Mouse (Mus musculus): Measurements from ENCODE around the gene Creld1. TPM values are rescaled to one million over a fixed set of nuclear protein-coding genes. Genes with fewer than 3 reads are reported as not detected.
A peak's percentile ranks its signal among the peaks of the same experiment; 100 is the strongest.

Gene Creld1
- polyA plus RNA-seq, 1 experiment from 2014 or later = 42.7 TPM

GRCm38 (mm10) chr6:113469432-113469831 is 13.7 kb upstream of the Creld1 start:
- ATAC-seq (ENCODE audit: insufficient number of reproducible peaks, low FRiP score) = peak; percentile 54
- Histone ChIP-seq H3K9me3 (replicated peaks) (no peaks in the 10 kb centered on the region), H3K27ac (ENCODE audit: poor library complexity, severe bottlenecking) (no peak overlapping the region), H3K4me2 (peak overlapping the region; percentile 81), H3K36me3 (no peaks in the 10 kb centered on the region), H3K4me1 (replicated peaks) (peaks cover 31% of the 10 kb centered on the region), H3K9ac (peak overlapping the region; percentile 59), H3K27me3 (replicated peaks) (peaks cover 64% of the 10 kb centered on the region), H3K4me3 (peak overlapping the region; percentile 45)
- WGBS = 2% methylated on average over 31 of the region's 31 CpGs

GRCm38 (mm10) chr6:113471297-113471936 is 11.7 kb upstream of the Creld1 start, which contains the start of gene Il17rc:
TSS of gene Il17rc (plus strand) at chr6:113471427.
- Histone ChIP-seq H3K9me3 (replicated peaks) (no peaks in the 10 kb centered on the region), H3K4me1 (replicated peaks) (peaks cover 31% of the 10 kb centered on the region), H3K4me2 (peak within 1 kb of the TSS; percentile 69), H3K27me3 (replicated peaks) (peaks cover 51% of the 10 kb centered on the region), H3K4me3 (peak within 1 kb of the TSS; percentile 39), H3K9ac (peak within 1 kb of the TSS; percentile 73), H3K27ac (ENCODE audit: poor library complexity, severe bottlenecking) (no peak within 1 kb of the TSS), H3K36me3 (no peaks in the 10 kb centered on the region)
- ATAC-seq (ENCODE audit: insufficient number of reproducible peaks, low FRiP score) = no peak
- 18% methylated on average over 12 of the region's 12 CpGs for WGBS

GRCm38 (mm10) chr6:113472061-113472460 is 11.0 kb upstream of the Creld1 start:
- H3K27me3 ChIP-seq (replicated peaks) = peaks cover 52% of the 10 kb centered on the region
- no peak overlapping the region for H3K9ac ChIP-seq
- WGBS = 61% methylated on average over 10 of the region's 10 CpGs
- no peaks in the 10 kb centered on the region for H3K9me3 ChIP-seq (replicated peaks)
- peak overlapping the region; percentile 69; the same call in 1 of the 2 replicates for H3K4me2 ChIP-seq
- H3K4me1 ChIP-seq (replicated peaks) = peaks cover 31% of the 10 kb centered on the region
- no peak for ATAC-seq (ENCODE audit: insufficient number of reproducible peaks, low FRiP score)
- no peak overlapping the region for H3K4me3 ChIP-seq
- no peak overlapping the region for H3K27ac ChIP-seq (ENCODE audit: poor library complexity, severe bottlenecking)
- no peaks in the 10 kb centered on the region for H3K36me3 ChIP-seq

- WGBS = 77% methylated on average over 2 of the region's 2 CpGs
- Histone ChIP-seq H3K4me2 (no peak overlapping the region), H3K27me3 (replicated peaks) (peaks cover 45% of the 10 kb centered on the region), H3K27ac (ENCODE audit: poor library complexity, severe bottlenecking) (no peak overlapping the region), H3K36me3 (no peaks in the 10 kb centered on the region), H3K9ac (no peak overlapping the region), H3K4me1 (replicated peaks) (peaks cover 31% of the 10 kb centered on the region), H3K9me3 (replicated peaks) (no peaks in the 10 kb centered on the region), H3K4me3 (no peak overlapping the region)
- no peak for ATAC-seq (ENCODE audit: insufficient number of reproducible peaks, low FRiP score)
Observed at GRCm38 (mm10) chr6:113473246-113473645, 9.9 kb upstream of the Creld1 start.

GRCm38 (mm10) chr6:113473715-113474114 is 9.4 kb upstream of the Creld1 start:
- H3K4me1 ChIP-seq (replicated peaks) = peaks cover 31% of the 10 kb centered on the region
- 57% methylated on average over 6 of the region's 6 CpGs for WGBS
- H3K4me2 ChIP-seq = no peak overlapping the region
- H3K4me3 ChIP-seq = no peak overlapping the region
- no peaks in the 10 kb centered on the region for H3K36me3 ChIP-seq
- H3K9me3 ChIP-seq (replicated peaks) = no peaks in the 10 kb centered on the region
- peaks cover 45% of the 10 kb centered on the region for H3K27me3 ChIP-seq (replicated peaks)
- no peak for ATAC-seq (ENCODE audit: insufficient number of reproducible peaks, low FRiP score)
- no peak overlapping the region for H3K9ac ChIP-seq
- H3K27ac ChIP-seq (ENCODE audit: poor library complexity, severe bottlenecking) = no peak overlapping the region

- H3K27me3 ChIP-seq (replicated peaks) = peaks cover 43% of the 10 kb centered on the region
- H3K36me3 ChIP-seq = no peaks in the 10 kb centered on the region
- no peaks in the 10 kb centered on the region for H3K9me3 ChIP-seq (replicated peaks)
- H3K4me3 ChIP-seq = no peak overlapping the region
- ATAC-seq (ENCODE audit: insufficient number of reproducible peaks, low FRiP score) = no peak
- peaks cover 20% of the 10 kb centered on the region for H3K4me1 ChIP-seq (replicated peaks)
- no peak overlapping the region for H3K4me2 ChIP-seq
- no peak overlapping the region for H3K27ac ChIP-seq (ENCODE audit: poor library complexity, severe bottlenecking)
- WGBS = 37% methylated on average over 7 of the region's 7 CpGs
- H3K9ac ChIP-seq = no peak overlapping the region
Observed at GRCm38 (mm10) chr6:113477353-113477752, 5.7 kb upstream of the Creld1 start.

GRCm38 (mm10) chr6:113478906-113479305 is 4.2 kb upstream of the Creld1 start:
- no peak overlapping the region for H3K4me2 ChIP-seq
- no peak overlapping the region for H3K9ac ChIP-seq
- H3K27me3 ChIP-seq (replicated peaks) = peaks cover 41% of the 10 kb centered on the region
- H3K36me3 ChIP-seq = no peaks in the 10 kb centered on the region
- H3K27ac ChIP-seq (ENCODE audit: poor library complexity, severe bottlenecking) = no peak overlapping the region
- no peak overlapping the region for H3K4me3 ChIP-seq
- peaks cover 24% of the 10 kb centered on the region for H3K4me1 ChIP-seq (replicated peaks)
- WGBS = 81% methylated on average over 10 of the region's 10 CpGs
- no peak for ATAC-seq (ENCODE audit: insufficient number of reproducible peaks, low FRiP score)
- H3K9me3 ChIP-seq (replicated peaks) = no peaks in the 10 kb centered on the region

- no peak overlapping the region for H3K9ac ChIP-seq
- 0 out of 2 replicates have a peak overlapping the region, but pooled peaks have one; percentile 5 for H3K27ac ChIP-seq (ENCODE audit: poor library complexity, severe bottlenecking)
- H3K9me3 ChIP-seq (replicated peaks) = no peaks in the 10 kb centered on the region
- no peak overlapping the region for H3K4me2 ChIP-seq
- 54% methylated on average over 18 of the region's 18 CpGs for WGBS
- H3K27me3 ChIP-seq (replicated peaks) = peaks cover 35% of the 10 kb centered on the region
- no peak overlapping the region for H3K4me3 ChIP-seq
- no peak for ATAC-seq (ENCODE audit: insufficient number of reproducible peaks, low FRiP score)
- H3K36me3 ChIP-seq = no peaks in the 10 kb centered on the region
- peaks cover 28% of the 10 kb centered on the region for H3K4me1 ChIP-seq (replicated peaks)
Observed at GRCm38 (mm10) chr6:113480555-113481373, 2.3 kb upstream of the Creld1 start.

GRCm38 (mm10) chr6:113482477-113483099 is 509 bp upstream of the Creld1 start:
- Histone ChIP-seq H3K4me1 (replicated peaks) (peaks cover 36% of the 10 kb centered on the region), H3K4me2 (peak overlapping the region; percentile 95), H3K9ac (peak overlapping the region; percentile 84), H3K4me3 (peak overlapping the region; percentile 69), H3K9me3 (replicated peaks) (no peaks in the 10 kb centered on the region), H3K27me3 (replicated peaks) (peaks cover 25% of the 10 kb centered on the region), H3K36me3 (0 out of 2 replicates have a peak, but pooled peaks cover 8% of the 10 kb centered on the region), H3K27ac (ENCODE audit: poor library complexity, severe bottlenecking) (peak overlapping the region; percentile 90)
- peak; percentile 61 for ATAC-seq (ENCODE audit: insufficient number of reproducible peaks, low FRiP score)
- WGBS = 2% methylated on average over 65 of the region's 65 CpGs

- 10% methylated on average over 10 of the region's 10 CpGs for WGBS
- H3K4me3 ChIP-seq = peak overlapping the region; percentile 69
- peaks cover 23% of the 10 kb centered on the region for H3K27me3 ChIP-seq (replicated peaks)
- H3K4me2 ChIP-seq = peak overlapping the region; percentile 95
- H3K9me3 ChIP-seq (replicated peaks) = no peaks in the 10 kb centered on the region
- H3K36me3 ChIP-seq = peaks cover 17% of the 10 kb centered on the region
- H3K4me1 ChIP-seq (replicated peaks) = peaks cover 36% of the 10 kb centered on the region
- peak overlapping the region; percentile 77 for H3K9ac ChIP-seq
- peak overlapping the region; percentile 91 for H3K27ac ChIP-seq (ENCODE audit: poor library complexity, severe bottlenecking)
- peak; percentile 41 for ATAC-seq (ENCODE audit: insufficient number of reproducible peaks, low FRiP score)
Observed at GRCm38 (mm10) chr6:113483729-113484128, 632 bp downstream of the Creld1 start.

GRCm38 (mm10) chr6:113487125-113487576 is 4.1 kb downstream of the Creld1 start:
- H3K36me3 ChIP-seq = peaks cover 46% of the 10 kb centered on the region

More at GRCm38 (mm10) chr6:113487125-113487576, 4.1 kb downstream of the Creld1 start:
- Histone ChIP-seq H3K4me1 (replicated peaks) (peaks cover 19% of the 10 kb centered on the region), H3K9me3 (replicated peaks) (no peaks in the 10 kb centered on the region), H3K4me3 (no peak overlapping the region), H3K27ac (ENCODE audit: poor library complexity, severe bottlenecking) (no peak overlapping the region), H3K27me3 (replicated peaks) (no peaks in the 10 kb centered on the region), H3K4me2 (no peak overlapping the region), H3K9ac (no peak overlapping the region)
- 66% methylated on average over 7 of the region's 7 CpGs for WGBS
- ATAC-seq (ENCODE audit: insufficient number of reproducible peaks, low FRiP score) = no peak
